Mouse (Mus musculus) intestine, embryonic 14.5 days (tissue): Measurements from ENCODE around the gene Gm364. TPM values are rescaled to one million over a fixed set of nuclear protein-coding genes. Genes with fewer than 3 reads are reported as not detected.

Source experiments
- ATAC-seq: fragments of 200-750 bp; cut with Nextera tagmentation; replicated peaks from 2 replicates; pipeline ENCODE4 v1.8.0; 2017; ENCODE audit warnings: low read depth, moderate number of reproducible peaks, moderate TSS enrichment, moderate library complexity; ENCODE audit not compliant: low FRiP score, low TSS enrichment
- DNase-seq: peaks from one replicate; pipeline ENCODE4 v3.0.0-alpha.2; 2018; ENCODE audit warnings: low spot score
- H3K27ac ChIP-seq: fragments of 300-500 bp; sonication (generic); 2 replicates; pipeline ENCODE4 v1.5.1; 2014; ENCODE audit warnings: low read depth, mild to moderate bottlenecking, control low read depth
- H3K27me3 ChIP-seq: fragments of 300-500 bp; sonication (generic); replicated peaks from 2 replicates; pipeline ENCODE4 v1.6.1; 2014; ENCODE audit warnings: low read length, control low read depth; ENCODE audit not compliant: control insufficient read depth, insufficient read depth
- H3K36me3 ChIP-seq: fragments of 300-500 bp; sonication (generic); 2 replicates; pipeline ENCODE4 v1.6.1; 2014; ENCODE audit warnings: low read length, control low read depth; ENCODE audit not compliant: control insufficient read depth, insufficient read depth
- H3K4me1 ChIP-seq: fragments of 300-500 bp; sonication (generic); replicated peaks from 2 replicates; pipeline ENCODE4 v1.6.1; 2014; ENCODE audit warnings: low read length, control low read depth, mixed read lengths; ENCODE audit not compliant: control insufficient read depth, insufficient read depth
- H3K4me2 ChIP-seq: fragments of 300-500 bp; sonication (generic); 2 replicates; pipeline ENCODE4 v1.6.1; 2014; ENCODE audit warnings: low read length
- H3K4me3 ChIP-seq: fragments of 300-500 bp; sonication (generic); 2 replicates; pipeline ENCODE4 v1.5.1; 2014; ENCODE audit warnings: low read depth, low read length, control low read depth, mixed read lengths
- H3K9ac ChIP-seq: fragments of 300-500 bp; sonication (generic); 2 replicates; pipeline ENCODE4 v1.6.1; 2014; ENCODE audit warnings: mild to moderate bottlenecking, low read length
- H3K9me3 ChIP-seq: fragments of 300-500 bp; sonication (generic); 2 replicates; pipeline ENCODE4 v1.6.1; 2016; ENCODE audit warnings: low read length, control low read depth; ENCODE audit not compliant: control insufficient read depth
- WGBS: fragments of 180-500 bp; shearing (Covaris S2); extraction: QIAGEN DNeasy Blood & Tissue Kit; methylation state at CpG from one replicate; pipeline ENCODE4 v1.1.7; 2014; 5-methylcytosine and 5-hydroxymethylcytosine counted together
- polyA plus RNA-seq: library from polyadenylated mRNA; unstranded; fragments of >200 nt; fragmentation: Nextera tagmentation; extraction: Ambion mirVana; gene quantifications from 2 replicates; pipeline ENCODE4 v1.2.1, GENCODE M21; 2014

Gene Gm364
- polyA plus RNA-seq = not detected in 2 replicates

DNA sequence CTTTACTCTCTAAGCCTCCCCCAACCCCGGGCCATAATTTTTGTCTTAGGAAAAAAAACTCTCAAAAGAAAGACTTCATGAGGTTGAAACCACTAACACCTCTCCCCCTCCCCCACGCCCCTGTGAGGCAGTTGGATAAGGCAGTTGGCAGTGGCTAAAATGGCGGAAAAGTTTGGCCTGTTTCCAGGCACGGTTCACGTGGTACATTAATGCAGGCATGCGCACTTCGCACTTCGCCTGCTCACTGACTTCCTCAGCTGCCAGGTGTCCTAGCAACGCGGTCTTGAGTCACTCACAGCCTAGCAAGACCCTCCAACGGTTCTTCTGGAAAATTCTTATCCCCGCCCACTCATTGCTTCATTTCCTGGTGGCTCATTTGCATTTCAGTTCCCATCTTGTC is at the start of gene Gm364:
Gm364 (plus strand) TSS at position 386 of the 400 bp plus-strand sequence.
- Histone ChIP-seq H3K27me3 (no peaks in the 10 kb centered on the region), H3K27ac (no peak within 1 kb of the TSS), H3K9ac (no peak within 1 kb of the TSS), H3K4me3 (no peak within 1 kb of the TSS), H3K4me2 (no peak within 1 kb of the TSS), H3K4me1 (no peaks in the 10 kb centered on the region), H3K9me3 (no peaks in the 10 kb centered on the region), H3K36me3 (no peaks in the 10 kb centered on the region)
- ATAC-seq (no peak), DNase-seq (no peak)
- WGBS = 91% methylated on average over 12 of the region's 12 CpGs

DNA sequence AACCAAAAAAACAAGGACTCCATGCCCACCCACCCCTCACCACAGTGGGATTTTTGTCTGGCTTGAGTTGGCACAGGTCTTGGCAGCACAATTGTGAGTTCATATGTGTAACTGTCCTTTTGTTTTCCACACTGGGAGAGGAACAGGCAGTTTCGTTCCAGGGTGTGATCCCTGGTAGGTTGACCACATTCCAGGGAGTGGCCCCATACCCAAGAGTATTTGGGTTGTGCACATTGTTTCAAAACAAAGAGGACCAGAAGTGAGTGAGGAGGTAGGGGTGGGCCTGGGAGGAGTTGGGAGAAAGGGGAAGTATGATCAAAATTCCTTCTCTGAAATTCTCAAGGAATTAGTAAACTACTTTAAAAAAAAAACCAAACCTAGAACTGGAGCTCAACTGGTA is 49.6 kb upstream of the Gm364 start:
- Histone ChIP-seq H3K4me3 (no peak overlapping the region), H3K27ac (no peak overlapping the region), H3K36me3 (no peaks in the 10 kb centered on the region), H3K4me1 (no peaks in the 10 kb centered on the region), H3K27me3 (no peaks in the 10 kb centered on the region), H3K9me3 (no peaks in the 10 kb centered on the region), H3K4me2 (no peak overlapping the region), H3K9ac (no peak overlapping the region)
- WGBS = 63% methylated on average over 1 of the region's 1 CpGs
- DNase-seq (no peak), ATAC-seq (no peak)

DNA sequence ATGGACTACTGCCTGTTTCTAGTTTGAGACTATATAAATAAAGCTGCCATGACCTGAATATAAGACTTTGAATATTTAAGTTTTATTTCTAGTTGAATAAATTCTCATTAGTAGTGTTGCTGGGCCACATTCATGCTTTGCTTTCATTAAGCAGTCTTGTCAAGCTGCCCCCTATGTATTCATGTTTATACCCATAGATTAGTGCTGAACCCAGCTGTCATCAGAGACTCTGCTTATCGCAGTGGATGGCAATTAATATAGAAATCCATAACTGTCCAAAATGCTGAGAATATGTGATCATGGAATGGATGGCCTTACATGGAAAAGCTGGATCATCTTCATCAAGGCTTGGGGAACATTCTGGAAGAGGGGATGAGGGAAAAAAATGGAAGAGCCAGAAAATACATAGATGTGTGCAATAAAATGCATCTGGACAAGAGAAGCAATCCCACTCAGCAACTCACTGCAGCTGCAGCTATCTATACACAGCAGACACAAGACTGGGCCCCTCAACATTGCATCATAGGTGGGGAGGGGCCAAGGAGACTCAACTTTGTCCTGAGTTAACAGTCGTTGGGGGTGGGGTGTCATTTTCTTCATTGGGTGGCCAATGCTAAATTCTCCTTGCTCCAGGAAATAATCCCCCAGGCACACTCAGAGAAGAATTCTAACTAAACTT is 43.9 kb upstream of the Gm364 start:
- no peaks in the 10 kb centered on the region for H3K9me3 ChIP-seq
- no peaks in the 10 kb centered on the region for H3K27me3 ChIP-seq
- no peak overlapping the region for H3K9ac ChIP-seq
- no peak overlapping the region for H3K4me3 ChIP-seq
- DNase-seq (no peak), ATAC-seq (no peak)
- H3K36me3 ChIP-seq = no peaks in the 10 kb centered on the region
- no peak overlapping the region for H3K27ac ChIP-seq
- H3K4me1 ChIP-seq = no peaks in the 10 kb centered on the region
- no peak overlapping the region for H3K4me2 ChIP-seq
- 70% methylated on average over 2 of the region's 2 CpGs for WGBS

DNA sequence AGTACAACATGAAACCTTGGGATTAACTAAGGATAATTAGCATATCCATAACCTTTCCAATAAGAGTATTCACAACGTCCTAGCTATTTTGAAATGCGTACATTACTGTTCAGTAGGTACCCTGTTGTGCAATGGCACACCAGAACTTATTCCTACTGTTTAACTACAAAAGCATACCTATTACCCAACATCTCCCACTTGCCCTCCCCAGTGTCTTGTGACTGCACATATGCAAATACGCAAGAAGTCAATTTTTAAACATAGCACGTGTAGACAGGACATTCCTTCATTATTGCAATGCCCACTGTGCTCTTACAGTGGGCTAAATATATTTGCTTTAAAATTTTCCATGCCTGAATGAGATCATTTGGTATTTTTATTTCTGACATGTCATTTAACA is 36.0 kb upstream of the Gm364 start:
- no peak overlapping the region for H3K4me3 ChIP-seq
- no peak overlapping the region for H3K27ac ChIP-seq
- H3K9ac ChIP-seq = no peak overlapping the region
- H3K4me2 ChIP-seq = no peak overlapping the region
- H3K4me1 ChIP-seq = no peaks in the 10 kb centered on the region
- no peak for DNase-seq
- no peaks in the 10 kb centered on the region for H3K27me3 ChIP-seq
- H3K36me3 ChIP-seq = peaks cover 10% of the 10 kb centered on the region; the same call in 1 of the 2 replicates
- no peak for ATAC-seq
- WGBS = 82% methylated on average over 4 of the region's 4 CpGs
- H3K9me3 ChIP-seq = no peaks in the 10 kb centered on the region

DNA sequence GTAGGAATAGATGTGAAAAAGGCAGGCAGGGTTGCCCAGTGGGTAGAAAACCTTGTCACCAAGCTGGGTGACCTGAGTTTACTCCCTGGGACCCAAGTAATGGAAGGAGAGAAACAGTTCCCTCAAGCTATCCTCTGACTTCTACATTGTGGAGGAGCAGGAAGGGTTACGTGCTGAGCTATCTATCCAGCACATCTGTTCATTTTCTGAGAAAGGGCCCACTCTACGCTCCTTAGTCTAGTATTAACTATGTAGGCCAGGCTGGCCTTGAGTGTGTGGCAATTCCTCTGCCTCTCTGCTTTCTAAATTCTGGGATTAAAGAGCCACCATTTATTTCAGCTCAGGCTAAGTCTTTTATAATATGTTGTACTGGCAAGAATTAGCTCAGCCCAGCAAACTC is 35.4 kb upstream of the Gm364 start:
- no peak for ATAC-seq
- no peak for DNase-seq

DNA sequence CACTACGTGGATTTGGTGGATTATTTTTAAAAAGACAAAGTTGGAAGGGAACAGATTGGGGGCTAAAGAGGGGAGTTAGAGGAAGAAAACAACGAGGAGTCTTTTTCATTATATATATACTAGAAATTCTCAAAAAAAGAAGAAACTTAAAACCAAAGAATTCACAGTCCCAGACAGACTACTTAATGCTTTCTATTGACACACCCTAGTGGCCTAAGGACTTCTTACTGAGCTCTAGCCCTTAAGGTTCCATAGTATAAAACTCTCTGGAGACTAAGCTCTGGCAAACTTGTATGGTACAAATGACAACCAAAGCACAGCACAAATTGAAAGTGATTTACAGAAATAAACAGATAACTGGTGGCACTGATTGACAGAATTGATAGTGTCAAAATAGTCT is 34.9 kb upstream of the Gm364 start:
- H3K4me2 ChIP-seq = no peak overlapping the region
- ATAC-seq (no peak), DNase-seq (no peak)
- H3K27me3 ChIP-seq = no peaks in the 10 kb centered on the region
- 82% methylated on average over 2 of the region's 2 CpGs for WGBS
- no peaks in the 10 kb centered on the region for H3K4me1 ChIP-seq
- H3K9ac ChIP-seq = no peak overlapping the region
- peaks cover 16% of the 10 kb centered on the region for H3K36me3 ChIP-seq
- H3K27ac ChIP-seq = no peak overlapping the region
- no peak overlapping the region for H3K4me3 ChIP-seq
- no peaks in the 10 kb centered on the region for H3K9me3 ChIP-seq

More for the DNA sequence above, 35.4 kb upstream of the Gm364 start:
- Histone ChIP-seq H3K36me3 (peaks cover 13% of the 10 kb centered on the region), H3K4me2 (no peak overlapping the region), H3K27ac (no peak overlapping the region), H3K4me3 (no peak overlapping the region), H3K9me3 (no peaks in the 10 kb centered on the region), H3K4me1 (no peaks in the 10 kb centered on the region), H3K27me3 (no peaks in the 10 kb centered on the region), H3K9ac (no peak overlapping the region)
- WGBS = 98% methylated on average over 2 of the region's 2 CpGs

DNA sequence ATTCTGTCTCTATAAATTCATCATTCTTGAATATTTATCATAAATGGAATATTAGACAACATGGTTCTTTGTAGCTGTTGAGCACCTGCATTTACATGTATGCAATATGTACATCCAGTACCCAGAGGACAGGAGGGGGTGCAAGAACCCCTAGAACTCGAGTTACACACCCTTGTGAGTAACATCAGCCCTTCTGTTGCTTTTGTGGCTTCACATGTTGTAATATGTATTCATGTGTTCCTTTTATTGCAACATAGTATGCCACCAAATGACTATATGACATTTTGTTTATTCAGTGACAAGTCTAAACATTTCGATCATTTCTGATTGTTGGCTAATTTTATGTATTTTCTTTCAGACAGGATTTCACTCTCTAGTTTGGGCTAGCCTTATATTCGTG is 31.9 kb upstream of the Gm364 start:
- H3K27me3 ChIP-seq = no peaks in the 10 kb centered on the region
- H3K36me3 ChIP-seq = peaks cover 28% of the 10 kb centered on the region
- no peaks in the 10 kb centered on the region for H3K4me1 ChIP-seq
- H3K4me3 ChIP-seq = no peak overlapping the region
- no peak overlapping the region for H3K4me2 ChIP-seq
- DNase-seq = no peak
- H3K27ac ChIP-seq = no peak overlapping the region
- no peak for ATAC-seq
- WGBS = 84% methylated on average over 3 of the region's 3 CpGs
- no peak overlapping the region for H3K9ac ChIP-seq
- no peaks in the 10 kb centered on the region for H3K9me3 ChIP-seq

DNA sequence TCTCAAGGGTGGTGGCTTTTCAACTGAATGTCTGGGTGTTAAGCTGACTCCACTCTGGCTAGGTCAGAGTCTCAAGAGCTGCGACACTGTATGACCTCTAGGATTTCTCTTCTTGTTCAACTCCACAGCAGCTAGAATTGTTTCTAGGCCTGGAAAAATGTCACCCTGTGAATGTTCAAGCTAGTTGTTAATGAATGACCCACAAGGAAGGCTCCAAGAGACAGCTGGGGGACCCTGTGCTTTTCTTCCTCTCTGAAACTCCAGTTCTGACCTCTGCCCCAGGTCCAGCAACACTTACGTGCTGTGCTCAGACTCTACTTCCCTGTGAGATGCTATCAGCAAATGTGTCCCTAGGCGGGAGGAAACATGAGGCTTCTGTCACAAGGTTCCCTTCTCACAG is 30.4 kb upstream of the Gm364 start:
- H3K4me3 ChIP-seq = no peak overlapping the region
- H3K27me3 ChIP-seq = no peaks in the 10 kb centered on the region
- no peak for ATAC-seq
- H3K27ac ChIP-seq = no peak overlapping the region
- no peaks in the 10 kb centered on the region for H3K9me3 ChIP-seq
- 80% methylated on average over 3 of the region's 3 CpGs for WGBS
- no peak overlapping the region for H3K4me2 ChIP-seq
- H3K4me1 ChIP-seq = no peaks in the 10 kb centered on the region
- no peak for DNase-seq
- peaks cover 41% of the 10 kb centered on the region for H3K36me3 ChIP-seq
- H3K9ac ChIP-seq = no peak overlapping the region

DNA sequence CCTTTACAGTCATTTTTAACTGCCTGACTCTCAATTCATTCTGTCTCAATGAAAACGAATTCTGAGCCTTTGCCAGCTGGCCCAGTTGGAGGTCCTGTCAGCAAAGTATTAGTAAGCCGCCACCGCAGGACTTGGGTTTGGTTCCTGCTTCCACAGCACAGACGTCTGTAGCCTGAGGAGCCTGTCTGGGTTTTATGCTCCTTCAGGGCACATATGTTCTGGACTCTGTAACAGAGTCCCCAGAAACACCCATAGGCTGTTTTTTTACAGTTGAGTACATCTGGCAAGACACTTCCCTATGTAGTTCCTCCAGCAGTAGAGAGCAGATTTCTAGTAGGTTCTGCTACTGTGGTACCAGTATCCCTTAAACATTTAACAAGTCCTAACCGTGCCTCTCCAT is 28.0 kb upstream of the Gm364 start:
- no peaks in the 10 kb centered on the region for H3K4me1 ChIP-seq
- H3K27me3 ChIP-seq = no peaks in the 10 kb centered on the region
- ATAC-seq = no peak
- no peak for DNase-seq
- WGBS = 84% methylated on average over 5 of the region's 5 CpGs
- no peak overlapping the region for H3K4me3 ChIP-seq
- no peaks in the 10 kb centered on the region for H3K9me3 ChIP-seq
- H3K27ac ChIP-seq = no peak overlapping the region
- peaks cover 64% of the 10 kb centered on the region for H3K36me3 ChIP-seq
- no peak overlapping the region for H3K4me2 ChIP-seq
- no peak overlapping the region for H3K9ac ChIP-seq
